Mouse (Mus musculus) embryonic facial prominence, embryonic 15.5 days (tissue): ENCODE measurements around the gene Tm6sf1. TPM values are rescaled to one million over a fixed set of nuclear protein-coding genes. Genes with fewer than 3 reads are reported as not detected.
"Not testable (repeated sequence)": the region's sequence is repeated elsewhere in the genome, so short reads cannot be mapped to it uniquely, and the experiment has no call there.

Experiments used
- ATAC-seq: fragments of 200-750 bp; cut with Nextera tagmentation; 2 replicates; pipeline ENCODE4 v1.8.0; 2017; ENCODE audit warnings: low read depth, moderate TSS enrichment; ENCODE audit not compliant: insufficient number of reproducible peaks, low FRiP score, low TSS enrichment
- H3K27ac ChIP-seq: fragments of 300-500 bp; sonication (generic); replicated peaks from 2 replicates; pipeline ENCODE4 v1.5.1; 2015; ENCODE audit warnings: mild to moderate bottlenecking, inconsistent platforms
- H3K27me3 ChIP-seq: fragments of 300-500 bp; sonication (generic); 2 replicates; pipeline ENCODE4 v1.6.1; 2015; ENCODE audit warnings: inconsistent platforms
- H3K36me3 ChIP-seq: fragments of 300-500 bp; sonication (generic); 2 replicates; pipeline ENCODE4 v1.6.1; 2015; ENCODE audit warnings: mild to moderate bottlenecking, inconsistent platforms
- H3K4me1 ChIP-seq: fragments of 300-500 bp; sonication (generic); 2 replicates; pipeline ENCODE4 v1.6.1; 2015; ENCODE audit warnings: inconsistent platforms
- H3K4me2 ChIP-seq: fragments of 300-500 bp; sonication (generic); replicated peaks from 2 replicates; pipeline ENCODE4 v1.6.1; 2015; ENCODE audit warnings: mild to moderate bottlenecking, inconsistent platforms
- H3K4me3 ChIP-seq: fragments of 300-500 bp; sonication (generic); replicated peaks from 2 replicates; pipeline ENCODE4 v1.5.1; 2015; ENCODE audit warnings: mild to moderate bottlenecking, inconsistent platforms
- H3K9ac ChIP-seq: fragments of 300-500 bp; sonication (generic); 2 replicates; pipeline ENCODE4 v1.6.1; 2015; ENCODE audit warnings: inconsistent platforms
- H3K9me3 ChIP-seq: fragments of 300-500 bp; sonication (generic); replicated peaks from 2 replicates; pipeline ENCODE4 v1.6.1; 2016; ENCODE audit warnings: inconsistent platforms
- WGBS: fragments of 180-500 bp; shearing (Covaris S2); methylation state at CpG from one replicate; pipeline ENCODE4 v1.1.7; 2015; 5-methylcytosine and 5-hydroxymethylcytosine counted together
- polyA plus RNA-seq: library from polyadenylated mRNA; unstranded; fragments of >200 nt; fragmentation: Nextera tagmentation; extraction: Ambion mirVana; gene quantifications from 2 replicates; pipeline ENCODE4 v1.2.1, GENCODE M21; 2015

Gene Tm6sf1
- 22.1 and 25.1 TPM in 2 replicates for polyA plus RNA-seq

DNA sequence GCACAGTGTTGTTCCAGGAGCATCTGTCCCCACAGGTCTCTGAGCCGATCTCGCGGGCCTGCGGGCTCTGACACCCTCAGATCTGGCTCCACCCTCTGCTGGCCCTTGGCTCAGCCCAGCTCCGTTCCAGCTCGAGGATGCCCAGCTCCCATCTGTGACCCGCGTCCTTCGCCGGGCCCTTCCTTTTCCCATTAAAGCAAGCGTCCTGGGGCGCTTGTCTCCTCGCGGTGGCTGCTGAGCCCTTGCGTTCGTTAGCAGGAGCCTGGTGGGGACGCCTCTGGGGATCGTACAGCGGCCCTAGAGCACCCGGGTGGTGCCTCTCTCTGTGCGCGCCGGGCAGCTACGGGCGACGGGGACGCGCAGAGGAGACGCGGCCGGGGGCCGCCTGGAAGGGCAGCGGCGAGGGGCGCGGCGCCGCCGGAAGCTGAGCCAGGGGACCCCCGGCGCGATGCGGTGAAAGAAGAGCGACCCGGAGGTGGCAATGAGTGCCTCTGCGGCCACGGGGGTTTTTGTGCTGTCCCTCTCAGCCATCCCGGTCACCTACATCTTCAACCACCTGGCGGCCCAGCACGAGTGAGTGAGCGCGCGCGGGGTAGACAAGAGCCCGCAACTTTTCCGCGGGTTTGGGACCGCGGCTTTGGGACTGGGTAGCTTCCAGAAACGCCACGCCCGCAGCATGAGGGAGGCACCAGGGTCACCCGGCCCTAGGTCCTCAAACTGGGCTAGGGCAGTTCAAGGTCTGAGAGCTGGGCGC is at the start of gene Tm6sf1:
TSS of gene Tm6sf1 (plus strand) at position 34 of the 754 bp plus-strand sequence.
- Histone ChIP-seq H3K9ac (peak within 1 kb of the TSS; percentile 59), H3K27me3 (peaks cover 52% of the 10 kb centered on the region), H3K4me2 (peak within 1 kb of the TSS; percentile 99), H3K36me3 (no peaks in the 10 kb centered on the region), H3K9me3 (no peaks in the 10 kb centered on the region), H3K4me3 (peak within 1 kb of the TSS; percentile 61), H3K4me1 (peaks cover 20% of the 10 kb centered on the region), H3K27ac (peak within 1 kb of the TSS; percentile 44)
- peak; percentile 59; the same call in 1 of the 2 replicates for ATAC-seq
- WGBS = under 1% methylated on average over 64 of the region's 64 CpGs

DNA sequence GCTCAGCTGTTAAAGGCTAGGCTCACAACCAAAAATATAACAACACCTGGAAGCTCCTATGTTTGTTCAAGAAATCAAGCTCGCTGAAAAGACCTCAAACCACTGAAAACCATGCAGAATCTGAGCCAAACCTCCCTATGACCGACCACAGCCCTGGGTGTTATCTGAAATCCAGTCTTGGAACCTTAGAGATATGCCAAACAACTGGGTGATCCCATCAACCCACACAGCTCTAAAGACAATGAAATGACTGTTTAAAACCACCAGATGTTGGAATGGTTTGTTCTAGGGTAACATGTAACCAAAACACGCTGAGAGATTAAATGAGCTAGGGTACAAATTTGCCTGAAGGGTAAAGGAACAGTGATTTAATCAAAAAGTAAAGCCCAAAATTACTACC is 33.9 kb upstream of the Tm6sf1 start:
- Histone ChIP-seq H3K4me3 (no peak overlapping the region), H3K27ac (no peak overlapping the region), H3K4me2 (no peak overlapping the region), H3K27me3 (no peaks in the 10 kb centered on the region), H3K9me3 (no peaks in the 10 kb centered on the region), H3K4me1 (peaks cover 34% of the 10 kb centered on the region), H3K36me3 (no peaks in the 10 kb centered on the region), H3K9ac (no peak overlapping the region)
- WGBS = 41% methylated on average over 3 of the region's 3 CpGs
- ATAC-seq = no peak

DNA sequence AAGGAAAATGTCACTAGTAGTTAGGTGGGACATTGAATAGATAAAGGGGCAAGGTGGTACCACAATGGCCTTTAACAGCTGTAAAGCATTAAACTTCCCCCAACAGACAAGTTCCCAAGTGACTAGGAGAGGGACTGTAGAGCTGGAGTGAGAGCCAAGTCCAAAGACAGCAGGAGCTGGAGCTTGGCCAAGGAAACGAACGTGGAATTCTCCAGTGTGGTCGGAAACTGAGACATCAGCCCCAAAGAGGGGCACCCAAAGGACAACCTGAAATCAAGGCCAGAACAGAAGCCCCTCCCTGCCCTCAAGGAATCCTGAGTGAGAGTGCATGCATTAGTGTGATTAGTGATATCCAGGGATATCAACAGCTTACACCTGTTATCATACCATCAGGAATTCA is 33.4 kb upstream of the Tm6sf1 start:
- no peak overlapping the region for H3K9ac ChIP-seq
- 0 out of 2 replicates have a peak overlapping the region, but pooled peaks have one; percentile 19 for H3K27ac ChIP-seq
- ATAC-seq = no peak
- no peaks in the 10 kb centered on the region for H3K27me3 ChIP-seq
- H3K36me3 ChIP-seq = no peaks in the 10 kb centered on the region
- H3K4me1 ChIP-seq = peaks cover 35% of the 10 kb centered on the region
- H3K4me2 ChIP-seq = no peak overlapping the region; the same call in 1 of the 2 replicates
- WGBS = 9% methylated on average over 3 of the region's 3 CpGs
- H3K9me3 ChIP-seq = no peaks in the 10 kb centered on the region
- no peak overlapping the region for H3K4me3 ChIP-seq

DNA sequence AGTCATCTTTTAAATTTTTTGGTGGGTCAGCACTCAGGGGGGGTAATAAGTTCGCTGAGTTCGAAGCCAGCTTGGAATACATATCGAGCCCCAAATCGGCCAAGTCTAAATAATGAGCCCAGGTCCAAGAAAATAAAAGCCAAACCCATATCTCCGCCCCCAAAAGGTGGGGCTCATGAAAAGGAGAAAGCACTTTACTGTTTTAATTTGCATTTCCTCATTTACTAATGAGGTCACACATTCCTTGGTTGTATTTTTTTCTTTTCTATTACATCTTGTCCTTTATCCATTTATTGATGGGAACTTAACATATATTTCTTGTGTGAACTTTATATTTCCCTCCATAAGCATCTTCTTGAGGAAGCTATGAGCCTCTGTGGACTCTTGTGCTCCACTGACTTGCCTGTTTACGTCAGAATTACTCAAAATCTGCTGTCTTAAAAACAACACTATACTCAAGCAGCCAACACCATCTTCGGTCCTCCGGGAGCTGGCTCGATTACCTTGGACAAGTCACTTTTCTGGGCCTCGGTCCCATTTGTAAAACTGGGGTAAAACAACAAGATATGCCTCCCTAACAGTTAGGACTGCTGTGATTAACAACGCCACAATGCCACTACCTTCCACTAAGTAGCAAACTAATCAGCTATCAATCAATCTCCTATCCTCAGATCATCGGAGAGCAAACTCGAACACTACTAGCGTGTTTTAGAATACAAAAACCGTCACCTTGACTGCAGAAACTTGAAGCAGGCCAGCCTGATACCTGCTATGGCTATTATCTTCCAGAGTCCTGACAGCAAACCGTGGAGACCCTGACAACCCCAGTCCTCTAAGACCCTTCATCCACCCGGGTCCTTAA is 30.8 kb upstream of the Tm6sf1 start:
- Histone ChIP-seq H3K4me2 (peak overlapping the region; percentile 73), H3K4me3 (peak overlapping the region; percentile 79), H3K36me3 (no peaks in the 10 kb centered on the region), H3K9ac (peak overlapping the region; percentile 73), H3K4me1 (peaks cover 35% of the 10 kb centered on the region), H3K9me3 (no peaks in the 10 kb centered on the region), H3K27me3 (no peaks in the 10 kb centered on the region), H3K27ac (peak overlapping the region; percentile 94)
- no peak for ATAC-seq
- WGBS = 24% methylated on average over 17 of the region's 17 CpGs

DNA sequence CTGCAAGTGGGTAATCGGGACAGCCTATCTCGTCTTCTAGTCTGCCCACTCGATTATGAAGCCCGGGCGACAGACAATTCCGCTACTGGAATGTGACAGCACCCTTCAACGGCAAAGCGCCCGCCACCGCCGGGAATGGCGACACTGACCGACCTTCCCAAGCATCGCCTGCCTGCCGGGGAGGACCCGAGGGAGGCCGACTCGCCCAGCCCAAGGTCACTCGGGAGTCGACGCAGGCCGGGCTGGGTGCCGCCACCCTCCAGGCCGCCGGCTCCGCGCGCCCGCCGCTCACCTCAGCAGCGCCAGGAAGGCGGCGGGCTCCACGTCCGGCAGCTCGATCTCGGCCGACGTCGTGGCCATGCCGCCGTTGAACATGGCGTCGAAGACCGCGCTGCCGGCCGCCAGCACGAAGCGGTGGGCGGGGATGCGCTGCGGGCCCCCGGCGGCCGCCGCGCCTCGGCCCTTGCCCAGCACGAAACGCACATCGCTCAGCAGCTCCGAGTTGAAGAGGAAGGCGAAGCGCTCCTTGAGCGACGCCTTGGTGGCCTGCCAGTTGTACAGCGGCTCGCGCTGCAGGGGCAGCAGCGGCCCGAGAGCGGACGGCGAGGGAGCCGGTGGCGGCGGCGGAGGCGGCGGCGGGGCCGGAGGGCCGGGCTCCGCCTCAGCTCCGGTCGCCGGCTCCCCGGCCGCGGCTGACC is 30.0 kb upstream of the Tm6sf1 start:
- peak overlapping the region; percentile 94 for H3K27ac ChIP-seq
- H3K9me3 ChIP-seq = no peaks in the 10 kb centered on the region
- peaks cover 35% of the 10 kb centered on the region for H3K4me1 ChIP-seq
- no peaks in the 10 kb centered on the region for H3K27me3 ChIP-seq
- H3K4me2 ChIP-seq = peak overlapping the region; percentile 73
- H3K36me3 ChIP-seq = no peaks in the 10 kb centered on the region
- H3K9ac ChIP-seq = peak overlapping the region; percentile 73
- under 1% methylated on average over 86 of the region's 91 CpGs for WGBS
- ATAC-seq = peak; percentile 75
- peak overlapping the region; percentile 79 for H3K4me3 ChIP-seq

DNA sequence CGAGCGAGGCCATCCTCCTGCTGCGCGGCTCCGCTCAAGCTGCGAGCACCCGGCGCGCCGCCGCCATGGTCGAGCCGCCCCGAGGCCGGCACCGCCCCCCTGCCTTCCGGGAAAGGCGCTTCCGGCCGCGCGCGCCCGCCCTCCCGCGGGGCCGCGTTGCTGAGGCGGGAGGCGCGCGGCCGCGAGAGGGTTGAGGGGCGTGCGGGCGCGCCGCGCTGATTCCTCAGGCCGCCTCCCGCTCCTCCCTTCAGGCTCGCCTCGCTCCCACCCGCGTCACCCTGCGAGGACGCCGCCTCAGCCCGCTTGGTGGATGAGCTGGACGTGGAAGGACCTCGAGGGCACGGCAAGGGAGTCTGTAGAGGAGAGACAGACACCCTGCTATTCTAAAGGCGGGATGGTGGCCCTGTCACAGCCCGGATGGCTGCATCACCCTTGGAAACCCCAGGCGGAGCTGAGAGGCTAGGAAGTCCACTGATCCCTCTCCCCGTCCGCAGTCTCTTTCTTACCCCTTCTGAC is 29.4 kb upstream of the Tm6sf1 start, which contains the start of gene Btbd1:
TSS of gene Btbd1 (minus strand) at position 53 of the 516 bp plus-strand sequence.
- Histone ChIP-seq H3K4me1 (peaks cover 35% of the 10 kb centered on the region), H3K36me3 (no peaks in the 10 kb centered on the region), H3K9me3 (no peaks in the 10 kb centered on the region), H3K4me3 (peak within 1 kb of the TSS; percentile 79), H3K27me3 (no peaks in the 10 kb centered on the region), H3K9ac (peak within 1 kb of the TSS; percentile 73), H3K27ac (peak within 1 kb of the TSS; percentile 94), H3K4me2 (peak within 1 kb of the TSS; percentile 73)
- under 1% methylated on average over 46 of the region's 58 CpGs for WGBS
- peak; percentile 91 for ATAC-seq

DNA sequence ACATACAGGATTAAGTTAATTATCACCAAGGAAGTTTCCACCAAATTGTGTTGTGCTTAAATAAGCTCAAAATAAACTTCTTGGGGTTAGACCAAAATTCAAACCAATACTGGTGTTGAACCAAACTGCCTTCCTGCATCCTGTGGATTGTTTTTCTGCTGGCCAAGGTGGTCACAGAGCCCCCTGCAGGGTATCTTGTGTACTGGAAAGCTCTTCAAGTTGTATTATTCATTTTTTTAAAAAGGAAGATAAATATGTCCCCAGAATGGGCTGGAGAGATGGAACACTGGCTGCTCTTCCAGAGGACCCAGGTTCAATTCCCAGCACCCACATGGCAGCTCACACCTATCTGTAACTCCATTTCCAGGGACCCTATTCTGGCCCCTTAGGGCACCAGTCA is 24.0 kb upstream of the Tm6sf1 start:
- H3K27ac ChIP-seq = no peak overlapping the region
- no peaks in the 10 kb centered on the region for H3K27me3 ChIP-seq
- no peak overlapping the region for H3K4me2 ChIP-seq
- no peaks in the 10 kb centered on the region for H3K9me3 ChIP-seq
- H3K9ac ChIP-seq = no peak overlapping the region
- H3K36me3 ChIP-seq = no peaks in the 10 kb centered on the region
- H3K4me1 ChIP-seq = peaks cover 2% of the 10 kb centered on the region; the same call in 1 of the 2 replicates
- ATAC-seq = no peak
- H3K4me3 ChIP-seq = no peak overlapping the region

DNA sequence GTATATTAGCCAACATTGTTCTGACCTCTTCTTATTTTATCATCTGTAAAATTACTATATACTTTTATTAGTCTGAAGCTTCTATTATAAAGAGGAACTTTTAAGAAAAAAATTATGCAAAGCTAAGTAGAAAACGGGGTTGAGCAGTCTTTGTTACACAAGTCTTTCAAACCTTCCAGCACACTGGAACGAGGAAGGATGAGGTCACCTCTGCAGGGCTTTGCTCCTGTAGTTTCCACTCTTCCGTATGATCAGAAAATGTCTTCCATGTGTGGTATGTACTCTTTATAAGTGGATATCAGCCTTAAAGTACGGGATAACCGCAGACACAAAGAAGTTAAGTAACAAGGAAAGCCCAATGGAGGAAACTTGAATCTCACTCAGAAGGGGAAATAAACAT is 23.4 kb upstream of the Tm6sf1 start:
- Histone ChIP-seq H3K9me3 (no peaks in the 10 kb centered on the region), H3K4me3 (no peak overlapping the region), H3K27ac (no peak overlapping the region), H3K4me2 (no peak overlapping the region), H3K36me3 (no peaks in the 10 kb centered on the region), H3K27me3 (no peaks in the 10 kb centered on the region), H3K4me1 (no peaks in the 10 kb centered on the region), H3K9ac (no peak overlapping the region)
- 60% methylated on average over 5 of the region's 5 CpGs for WGBS
- no peak for ATAC-seq

DNA sequence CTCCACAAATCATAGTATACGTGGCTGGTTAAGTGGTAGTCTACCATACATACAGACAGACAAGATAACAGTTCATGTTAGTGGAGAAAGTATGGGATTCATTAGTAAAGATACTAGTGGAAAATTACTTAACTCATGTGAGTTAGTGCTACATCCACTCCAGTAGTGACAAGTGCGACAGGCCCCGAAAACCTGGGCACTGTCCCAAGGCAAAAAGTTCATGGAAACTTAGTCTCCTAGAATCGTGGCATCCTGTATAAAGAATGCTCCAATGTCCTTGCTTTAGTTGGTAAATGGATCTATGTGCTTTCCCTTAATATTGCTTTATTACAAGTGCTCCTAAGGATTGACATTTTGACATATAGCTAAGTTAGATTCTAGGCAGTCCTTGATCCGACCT is 21.0 kb upstream of the Tm6sf1 start:
- not testable (repeated sequence) for H3K27ac ChIP-seq, H3K4me3 ChIP-seq, H3K4me1 ChIP-seq, H3K36me3 ChIP-seq, ATAC-seq, H3K4me2 ChIP-seq, H3K27me3 ChIP-seq, H3K9me3 ChIP-seq, H3K9ac ChIP-seq
- 75% methylated on average over 5 of the region's 5 CpGs for WGBS

DNA sequence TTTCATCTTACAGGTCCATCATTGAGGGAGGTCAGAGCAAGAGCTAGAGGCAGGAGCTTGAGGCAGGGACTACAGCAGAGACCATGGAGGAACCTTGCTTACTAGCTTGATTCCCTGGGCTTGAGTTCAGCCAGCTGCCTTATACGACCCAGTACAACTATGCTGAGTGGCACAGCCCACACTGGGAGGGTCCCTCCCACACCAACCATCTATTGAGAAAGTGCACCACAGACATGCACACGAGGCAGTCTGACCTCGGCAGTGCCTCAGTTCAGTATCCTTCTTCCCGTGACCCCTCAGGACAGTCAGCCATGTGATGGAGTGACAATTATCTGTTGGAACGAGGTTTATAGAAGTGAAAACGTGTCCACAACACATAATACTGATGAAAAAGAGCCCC is 19.1 kb upstream of the Tm6sf1 start:
- no peak overlapping the region for H3K9ac ChIP-seq
- H3K4me2 ChIP-seq = no peak overlapping the region
- no peak for ATAC-seq
- no peak overlapping the region for H3K27ac ChIP-seq
- no peaks in the 10 kb centered on the region for H3K9me3 ChIP-seq
- H3K4me1 ChIP-seq = 0 out of 2 replicates have a peak, but pooled peaks cover 5% of the 10 kb centered on the region
- H3K27me3 ChIP-seq = no peaks in the 10 kb centered on the region
- no peaks in the 10 kb centered on the region for H3K36me3 ChIP-seq
- 62% methylated on average over 6 of the region's 6 CpGs for WGBS
- H3K4me3 ChIP-seq = no peak overlapping the region
